Mouse (Mus musculus): ENCODE measurements at regions not wholly inside any gene's neighbourhood (a gene's known extent, or its start where the extent isn't known, plus 50 kb on each side); places are given as distances from the start of the nearest gene placed in this dataset.
A peak's percentile ranks its signal among the peaks of the same experiment; 100 is the strongest.

GRCm38 (mm10) chr4:45719564-45719963 is 79.3 kb upstream of the Aldh1b1 start:
- Histone ChIP-seq H3K4me3 (replicated peaks; ENCODE audit: low read length) (no peak overlapping the region), H3K9ac (replicated peaks; ENCODE audit: low read depth, low read length) (no peak overlapping the region), H3K36me3 (ENCODE audit: control insufficient read depth, insufficient read depth) (no peaks in the 10 kb centered on the region), H3K4me1 (replicated peaks; ENCODE audit: control insufficient read depth, insufficient read depth, low read length) (peaks cover 20% of the 10 kb centered on the region), H3K9me3 (ENCODE audit: control insufficient read depth, low read length) (no peaks in the 10 kb centered on the region), H3K27ac (ENCODE audit: low read length) (no peak overlapping the region), H3K4me2 (ENCODE audit: low read length) (no peak overlapping the region), H3K27me3 (replicated peaks; ENCODE audit: control insufficient read depth, insufficient read depth, low read length) (no peaks in the 10 kb centered on the region)
- 46% methylated on average over 3 of the region's 3 CpGs for WGBS
- peak; percentile 57 for ATAC-seq

GRCm38 (mm10) chr4:45715878-45716277 is 82.9 kb upstream of the Aldh1b1 start:
- H3K4me3 ChIP-seq (replicated peaks; ENCODE audit: low read length): no peak overlapping the region
- H3K36me3 ChIP-seq (ENCODE audit: control insufficient read depth, insufficient read depth): no peaks in the 10 kb centered on the region
- H3K4me2 ChIP-seq (ENCODE audit: low read length): no peak overlapping the region
- no peak for ATAC-seq
- 85% methylated on average over 1 of the region's 1 CpGs for whole genome bisulfite sequencing
- H3K9me3 ChIP-seq (ENCODE audit: control insufficient read depth, low read length): no peaks in the 10 kb centered on the region
- no peaks in the 10 kb centered on the region for H3K27me3 ChIP-seq (replicated peaks; ENCODE audit: control insufficient read depth, insufficient read depth, low read length)
- H3K4me1 ChIP-seq (replicated peaks; ENCODE audit: control insufficient read depth, insufficient read depth, low read length): peaks cover 32% of the 10 kb centered on the region
- no peak overlapping the region for H3K9ac ChIP-seq (replicated peaks; ENCODE audit: low read depth, low read length)
- no peak overlapping the region for H3K27ac ChIP-seq (ENCODE audit: low read length)

DNA sequence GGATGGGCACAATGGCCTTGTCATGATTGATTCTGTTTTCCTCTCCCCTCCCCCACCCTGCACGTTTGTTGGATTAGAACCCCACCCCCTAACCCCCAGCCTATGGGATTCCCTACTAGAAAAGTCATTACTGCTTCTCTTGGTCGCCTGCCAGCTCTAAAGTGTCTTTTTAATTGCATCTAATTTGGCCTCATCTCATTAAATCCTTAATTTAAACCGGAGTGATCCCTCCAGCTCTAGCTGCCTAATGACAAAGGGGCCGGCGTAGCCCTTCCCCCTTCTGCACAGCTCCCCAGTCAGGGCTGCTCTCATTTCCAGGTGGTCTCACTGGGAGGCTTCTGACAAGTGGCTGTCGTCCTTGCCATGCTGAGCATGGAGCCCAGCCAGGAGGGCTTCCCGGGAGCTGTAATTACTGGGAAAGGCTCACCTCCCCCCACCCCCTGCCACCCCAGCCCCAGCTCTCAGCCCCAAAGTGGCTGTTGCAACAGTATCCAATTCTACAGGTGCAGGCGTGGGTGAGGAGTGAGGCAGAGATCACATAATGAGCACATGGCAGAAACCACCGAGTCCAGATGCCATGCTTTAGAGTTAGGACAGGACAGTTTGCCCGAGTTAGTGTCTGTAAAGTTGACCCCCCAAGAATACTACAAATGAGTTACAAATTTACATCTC is 84.8 kb upstream of the Aldh1b1 start:
- WGBS: 1% methylated on average over 10 of the region's 10 CpGs
- Histone ChIP-seq H3K4me1 (replicated peaks; ENCODE audit: control insufficient read depth, insufficient read depth, low read length) (peaks cover 21% of the 10 kb centered on the region), H3K4me3 (replicated peaks; ENCODE audit: low read length) (no peak overlapping the region), H3K27ac (ENCODE audit: low read length) (peak overlapping the region; percentile 59), H3K4me2 (ENCODE audit: low read length) (no peak overlapping the region), H3K9ac (replicated peaks; ENCODE audit: low read depth, low read length) (0 out of 2 replicates have a peak overlapping the region, but pooled peaks have one; percentile 10), H3K9me3 (ENCODE audit: control insufficient read depth, low read length) (no peaks in the 10 kb centered on the region), H3K27me3 (replicated peaks; ENCODE audit: control insufficient read depth, insufficient read depth, low read length) (no peaks in the 10 kb centered on the region), H3K36me3 (ENCODE audit: control insufficient read depth, insufficient read depth) (no peaks in the 10 kb centered on the region)
- peak; percentile 97 for ATAC-seq

- no peak for ATAC-seq
- Histone ChIP-seq H3K4me2 (ENCODE audit: low read length) (no peak overlapping the region), H3K27ac (ENCODE audit: low read length) (peak overlapping the region; percentile 10; the same call in 1 of the 2 replicates), H3K27me3 (replicated peaks; ENCODE audit: control insufficient read depth, insufficient read depth, low read length) (no peaks in the 10 kb centered on the region), H3K9ac (replicated peaks; ENCODE audit: low read depth, low read length) (no peak overlapping the region), H3K9me3 (ENCODE audit: control insufficient read depth, low read length) (no peaks in the 10 kb centered on the region), H3K36me3 (ENCODE audit: control insufficient read depth, insufficient read depth) (no peaks in the 10 kb centered on the region), H3K4me3 (replicated peaks; ENCODE audit: low read length) (no peak overlapping the region), H3K4me1 (replicated peaks; ENCODE audit: control insufficient read depth, insufficient read depth, low read length) (peaks cover 21% of the 10 kb centered on the region)
- 25% methylated on average over 8 of the region's 8 CpGs for WGBS
These were observed 85.6 kb upstream of the Aldh1b1 start for GRCm38 (mm10) chr4:45713046-45713706.

DNA sequence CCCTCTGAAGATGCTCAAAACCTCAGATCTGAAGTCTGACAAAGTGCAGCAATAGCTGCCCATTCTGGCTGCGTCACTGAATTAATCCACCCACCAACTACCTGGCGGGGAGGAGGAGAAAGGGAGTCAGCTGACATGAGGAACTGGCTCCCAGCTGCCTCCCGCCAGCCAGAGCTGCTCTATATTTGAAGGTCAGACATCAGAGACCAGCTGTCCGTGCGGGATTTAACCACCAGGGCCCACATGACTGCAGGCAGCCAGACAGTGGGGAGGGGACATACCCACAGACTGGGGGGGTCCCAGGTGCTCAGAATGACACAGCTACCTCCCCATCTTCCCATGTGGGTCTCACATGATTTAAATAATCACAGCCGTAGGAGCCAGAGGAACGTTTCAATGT is 94.8 kb upstream of the Aldh1b1 start:
- no peak overlapping the region for H3K4me3 ChIP-seq (replicated peaks; ENCODE audit: low read length)
- no peaks in the 10 kb centered on the region for H3K36me3 ChIP-seq (ENCODE audit: control insufficient read depth, insufficient read depth)
- 0 out of 2 replicates have a peak, but pooled peaks cover 2% of the 10 kb centered on the region for H3K4me1 ChIP-seq (replicated peaks; ENCODE audit: control insufficient read depth, insufficient read depth, low read length)
- ATAC-seq: no peak
- H3K9ac ChIP-seq (replicated peaks; ENCODE audit: low read depth, low read length): no peak overlapping the region
- 60% methylated on average over 7 of the region's 7 CpGs for WGBS
- no peak overlapping the region for H3K27ac ChIP-seq (ENCODE audit: low read length)
- H3K27me3 ChIP-seq (replicated peaks; ENCODE audit: control insufficient read depth, insufficient read depth, low read length): no peaks in the 10 kb centered on the region
- no peak overlapping the region for H3K4me2 ChIP-seq (ENCODE audit: low read length)
- peaks cover 3% of the 10 kb centered on the region; the same call in 1 of the 2 replicates for H3K9me3 ChIP-seq (ENCODE audit: control insufficient read depth, low read length)

- no peaks in the 10 kb centered on the region for H3K36me3 ChIP-seq (ENCODE audit: control insufficient read depth, insufficient read depth)
- no peaks in the 10 kb centered on the region for H3K27me3 ChIP-seq (replicated peaks; ENCODE audit: control insufficient read depth, insufficient read depth, low read length)
- H3K9ac ChIP-seq (replicated peaks; ENCODE audit: low read depth, low read length): no peak overlapping the region
- WGBS: 69% methylated on average over 3 of the region's 3 CpGs
- ATAC-seq: no peak
- H3K4me1 ChIP-seq (replicated peaks; ENCODE audit: control insufficient read depth, insufficient read depth, low read length): 0 out of 2 replicates have a peak, but pooled peaks cover 2% of the 10 kb centered on the region
- H3K4me3 ChIP-seq (replicated peaks; ENCODE audit: low read length): no peak overlapping the region
- no peak overlapping the region for H3K4me2 ChIP-seq (ENCODE audit: low read length)
- peaks cover 3% of the 10 kb centered on the region; the same call in 1 of the 2 replicates for H3K9me3 ChIP-seq (ENCODE audit: control insufficient read depth, low read length)
- H3K27ac ChIP-seq (ENCODE audit: low read length): no peak overlapping the region
These were observed 99.2 kb upstream of the Aldh1b1 start for GRCm38 (mm10) chr4:45699601-45700000.

- Histone ChIP-seq H3K9ac (replicated peaks; ENCODE audit: low read depth, low read length) (no peak overlapping the region), H3K27ac (ENCODE audit: low read length) (no peak overlapping the region), H3K9me3 (ENCODE audit: control insufficient read depth, low read length) (no peaks in the 10 kb centered on the region), H3K27me3 (replicated peaks; ENCODE audit: control insufficient read depth, insufficient read depth, low read length) (no peaks in the 10 kb centered on the region), H3K4me1 (replicated peaks; ENCODE audit: control insufficient read depth, insufficient read depth, low read length) (peaks cover 9% of the 10 kb centered on the region), H3K4me2 (ENCODE audit: low read length) (no peak overlapping the region), H3K4me3 (replicated peaks; ENCODE audit: low read length) (no peak overlapping the region), H3K36me3 (ENCODE audit: control insufficient read depth, insufficient read depth) (no peaks in the 10 kb centered on the region)
- ATAC-seq: no peak
- 32% methylated on average over 1 of the region's 1 CpGs for WGBS
These were observed 103.6 kb upstream of the Aldh1b1 start for GRCm38 (mm10) chr4:45695239-45695638.

GRCm38 (mm10) chr4:45689991-45690916 is 108.6 kb upstream of the Aldh1b1 start:
- Histone ChIP-seq H3K27ac (ENCODE audit: low read length) (peak overlapping the region; percentile 88), H3K9me3 (ENCODE audit: control insufficient read depth, low read length) (no peaks in the 10 kb centered on the region), H3K36me3 (ENCODE audit: control insufficient read depth, insufficient read depth) (no peaks in the 10 kb centered on the region), H3K4me2 (ENCODE audit: low read length) (peak overlapping the region; percentile 13; the same call in 1 of the 2 replicates), H3K4me1 (replicated peaks; ENCODE audit: control insufficient read depth, insufficient read depth, low read length) (peaks cover 22% of the 10 kb centered on the region), H3K27me3 (replicated peaks; ENCODE audit: control insufficient read depth, insufficient read depth, low read length) (no peaks in the 10 kb centered on the region), H3K9ac (replicated peaks; ENCODE audit: low read depth, low read length) (0 out of 2 replicates have a peak overlapping the region, but pooled peaks have one; percentile 9), H3K4me3 (replicated peaks; ENCODE audit: low read length) (no peak overlapping the region)
- 32% methylated on average over 12 of the region's 12 CpGs for WGBS
- peak; percentile 95 for ATAC-seq

GRCm38 (mm10) chr4:45689572-45689971 is 109.2 kb upstream of the Aldh1b1 start:
- Histone ChIP-seq H3K27me3 (replicated peaks; ENCODE audit: control insufficient read depth, insufficient read depth, low read length) (no peaks in the 10 kb centered on the region), H3K9me3 (ENCODE audit: control insufficient read depth, low read length) (no peaks in the 10 kb centered on the region), H3K36me3 (ENCODE audit: control insufficient read depth, insufficient read depth) (no peaks in the 10 kb centered on the region), H3K27ac (ENCODE audit: low read length) (peak overlapping the region; percentile 88), H3K4me2 (ENCODE audit: low read length) (peak overlapping the region; percentile 16; the same call in 1 of the 2 replicates), H3K9ac (replicated peaks; ENCODE audit: low read depth, low read length) (0 out of 2 replicates have a peak overlapping the region, but pooled peaks have one; percentile 4), H3K4me1 (replicated peaks; ENCODE audit: control insufficient read depth, insufficient read depth, low read length) (peaks cover 22% of the 10 kb centered on the region), H3K4me3 (replicated peaks; ENCODE audit: low read length) (no peak overlapping the region)
- ATAC-seq: peak; percentile 27
- 19% methylated on average over 5 of the region's 5 CpGs for WGBS
